Comparison of ENCODE assay signal across 8 mouse cellular contexts in the genomic region with DNA sequence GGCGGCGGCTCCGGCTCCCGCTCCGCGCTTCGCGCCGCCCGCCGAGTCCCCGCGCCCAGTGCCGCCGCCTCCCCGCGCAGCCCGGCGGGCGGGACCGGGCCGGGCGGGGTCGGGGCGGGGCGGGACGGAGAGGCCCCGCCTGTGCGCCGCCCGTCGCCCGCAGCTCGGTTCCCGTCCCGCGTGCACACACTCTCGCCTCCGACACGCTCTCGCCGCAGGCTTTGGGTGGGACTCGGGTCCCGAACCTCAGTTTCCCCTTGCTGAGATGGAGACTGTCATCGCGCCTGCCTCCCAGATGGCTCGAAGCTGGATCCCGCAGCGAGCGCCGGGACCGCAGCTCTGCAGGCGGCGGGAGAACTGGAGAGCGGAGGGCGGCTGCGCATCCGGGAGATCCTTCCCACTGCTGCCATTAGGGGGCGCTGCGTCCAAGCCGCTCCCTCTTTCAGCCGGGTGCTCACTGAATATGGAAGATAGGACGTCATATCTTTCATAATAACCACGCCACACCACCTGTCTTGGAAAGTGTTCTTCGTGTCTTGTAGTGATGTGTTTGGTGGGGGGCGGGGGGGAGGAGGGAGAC. TPM values are rescaled to one million over a fixed set of nuclear protein-coding genes. Genes with fewer than 3 reads are reported as not detected.
DNase-seq lines count a peak whose midpoint lies in the region; ATAC-seq and TF ChIP-seq lines count a peak whose summit lies in the region.

A gene (minus strand): TSS at position 359 of the 580 bp plus-strand sequence.

- no peak for TF ChIP-seq EP300 in heart, postnatal 0 days (IDR thresholded peaks at IDR 0.05; ENCODE audit: low read depth)
- TF ChIP-seq EP300 in stomach, postnatal 0 days (optimal IDR thresholded peaks at IDR 0.05) = no peak

- H3K9me3 ChIP-seq in E14TG2a.4 (ENCODE audit: low read length) = no peaks in the 10 kb centered on the region
- H3K9me3 ChIP-seq in forebrain, embryonic 13.5 days (replicated peaks) = no peaks in the 10 kb centered on the region
- no peaks in the 10 kb centered on the region for H3K9me3 ChIP-seq in heart, postnatal 0 days (replicated peaks; ENCODE audit: control insufficient read depth, low read length)
- H3K9me3 ChIP-seq in liver, embryonic 15.5 days (replicated peaks) = no peaks in the 10 kb centered on the region
- H3K9me3 ChIP-seq in neural tube, embryonic 12.5 days = no peaks in the 10 kb centered on the region
- H3K9me3 ChIP-seq in stomach, postnatal 0 days (ENCODE audit: control insufficient read depth, low read length) = no peaks in the 10 kb centered on the region

- peak within 1 kb of the TSS; percentile 86 for H3K4me2 ChIP-seq in forebrain, embryonic 13.5 days
- peak within 1 kb of the TSS; percentile 86 for H3K4me2 ChIP-seq in heart, postnatal 0 days (ENCODE audit: low read depth, low read length)
- H3K4me2 ChIP-seq in liver, embryonic 15.5 days = peak within 1 kb of the TSS; percentile 80
- peak within 1 kb of the TSS; percentile 87 for H3K4me2 ChIP-seq in neural tube, embryonic 12.5 days (replicated peaks)
- H3K4me2 ChIP-seq in stomach, postnatal 0 days (replicated peaks; ENCODE audit: low read depth) = peak within 1 kb of the TSS; percentile 88

- 0% methylated on average over 52 of the region's 66 CpGs for WGBS in forebrain, embryonic 13.5 days
- WGBS in heart, postnatal 0 days = 2% methylated on average over 57 of the region's 66 CpGs
- WGBS in liver, embryonic 15.5 days (ENCODE audit: insufficient replicate concordance) = under 1% methylated on average over 63 of the region's 66 CpGs
- under 1% methylated on average over 53 of the region's 66 CpGs for WGBS in neural tube, embryonic 12.5 days
- under 1% methylated on average over 52 of the region's 66 CpGs for WGBS in stomach, postnatal 0 days

- peak within 1 kb of the TSS; percentile 85 for H3K4me3 ChIP-seq in E14TG2a.4 (replicated peaks; ENCODE audit: low read length)
- peak within 1 kb of the TSS; percentile 54 for H3K4me3 ChIP-seq in forebrain, embryonic 13.5 days
- peak within 1 kb of the TSS; percentile 55 for H3K4me3 ChIP-seq in heart, postnatal 0 days (ENCODE audit: low read depth, low read length)
- H3K4me3 ChIP-seq in liver, embryonic 15.5 days (replicated peaks) = peak within 1 kb of the TSS; percentile 58
- H3K4me3 ChIP-seq in neural tube, embryonic 12.5 days = peak within 1 kb of the TSS; percentile 55
- H3K4me3 ChIP-seq in stomach, postnatal 0 days (ENCODE audit: low read depth, low read length) = peak within 1 kb of the TSS; percentile 56

- ATAC-seq in cerebellum, adult (ENCODE audit: insufficient number of reproducible peaks, low FRiP score, low TSS enrichment) = peak; percentile 65
- peak; percentile 79 for ATAC-seq in forebrain, embryonic 13.5 days
- ATAC-seq in heart, postnatal 0 days (ENCODE audit: insufficient read depth, low read depth) = peak; percentile 54
- peak; percentile 68 for ATAC-seq in liver, embryonic 15.5 days (ENCODE audit: insufficient read depth)
- ATAC-seq in neural tube, embryonic 12.5 days (ENCODE audit: low FRiP score, low read depth) = peak; percentile 45
- peak; percentile 65 for ATAC-seq in stomach, postnatal 0 days (ENCODE audit: low FRiP score, low TSS enrichment)

- H3K27me3 ChIP-seq in E14TG2a.4 (ENCODE audit: insufficient read depth, low read length) = peaks cover 67% of the 10 kb centered on the region
- H3K27me3 ChIP-seq in forebrain, embryonic 13.5 days = peaks cover 41% of the 10 kb centered on the region
- H3K27me3 ChIP-seq in heart, postnatal 0 days (ENCODE audit: control insufficient read depth, insufficient read depth, low read length) = peaks cover 54% of the 10 kb centered on the region
- H3K27me3 ChIP-seq in liver, embryonic 15.5 days = peaks cover 66% of the 10 kb centered on the region
- peaks cover 30% of the 10 kb centered on the region for H3K27me3 ChIP-seq in neural tube, embryonic 12.5 days (replicated peaks)
- H3K27me3 ChIP-seq in stomach, postnatal 0 days (ENCODE audit: control insufficient read depth, insufficient read depth, low read length) = no peaks in the 10 kb centered on the region; the same call in 1 of the 2 replicates

- peaks cover 44% of the 10 kb centered on the region for H3K4me1 ChIP-seq in E14TG2a.4 (replicated peaks; ENCODE audit: low read depth, low read length)
- peaks cover 7% of the 10 kb centered on the region for H3K4me1 ChIP-seq in forebrain, embryonic 13.5 days
- peaks cover 10% of the 10 kb centered on the region; the same call in 1 of the 2 replicates for H3K4me1 ChIP-seq in heart, postnatal 0 days (ENCODE audit: control insufficient read depth, insufficient read depth)
- peaks cover 28% of the 10 kb centered on the region for H3K4me1 ChIP-seq in liver, embryonic 15.5 days (replicated peaks)
- peaks cover 8% of the 10 kb centered on the region for H3K4me1 ChIP-seq in neural tube, embryonic 12.5 days
- no peaks in the 10 kb centered on the region for H3K4me1 ChIP-seq in stomach, postnatal 0 days (replicated peaks; ENCODE audit: control insufficient read depth, insufficient read depth)

- peak; percentile 53 for DNase-seq in heart, postnatal 0 days (ENCODE audit: low spot score)
- peak; percentile 87 to 88 for DNase-seq in kidney, postnatal 4 days
- DNase-seq in stomach, postnatal 0 days (ENCODE audit: low spot score) = peak; percentile 92

- peak; percentile 62 for TF ChIP-seq CTCF in E14TG2a.4 (conservative IDR thresholded peaks at IDR 0.05; ENCODE audit: low read length)
- TF ChIP-seq CTCF in heart, postnatal 0 days (IDR thresholded peaks at IDR 0.05; ENCODE audit: low read depth) = peak; percentile 70
- peak; percentile 97 for TF ChIP-seq CTCF in stomach, postnatal 0 days (IDR thresholded peaks at IDR 0.05; ENCODE audit: low read depth)

- 0 out of 2 replicates have a peak, but pooled peaks cover 4% of the 10 kb centered on the region for H3K36me3 ChIP-seq in E14TG2a.4 (ENCODE audit: insufficient read depth, low read length)
- no peaks in the 10 kb centered on the region for H3K36me3 ChIP-seq in forebrain, embryonic 13.5 days (ENCODE audit: poor library complexity, severe bottlenecking)
- no peaks in the 10 kb centered on the region for H3K36me3 ChIP-seq in heart, postnatal 0 days (replicated peaks; ENCODE audit: control insufficient read depth, insufficient read depth, low read length)
- H3K36me3 ChIP-seq in liver, embryonic 15.5 days (replicated peaks) = no peaks in the 10 kb centered on the region
- no peaks in the 10 kb centered on the region for H3K36me3 ChIP-seq in neural tube, embryonic 12.5 days
- H3K36me3 ChIP-seq in stomach, postnatal 0 days (ENCODE audit: control insufficient read depth, insufficient read depth, low read length) = no peaks in the 10 kb centered on the region

- H3K9ac ChIP-seq in forebrain, embryonic 13.5 days = peak within 1 kb of the TSS; percentile 74
- H3K9ac ChIP-seq in heart, postnatal 0 days (replicated peaks; ENCODE audit: low read depth, low read length) = peak within 1 kb of the TSS; percentile 17
- H3K9ac ChIP-seq in liver, embryonic 15.5 days = peak within 1 kb of the TSS; percentile 41; the same call in 1 of the 2 replicates
- H3K9ac ChIP-seq in neural tube, embryonic 12.5 days = peak within 1 kb of the TSS; percentile 58
- peak within 1 kb of the TSS; percentile 69 for H3K9ac ChIP-seq in stomach, postnatal 0 days (ENCODE audit: low read length)

- no peak within 1 kb of the TSS for H3K27ac ChIP-seq in forebrain, embryonic 13.5 days
- H3K27ac ChIP-seq in heart, postnatal 0 days (ENCODE audit: low read depth) = no peak within 1 kb of the TSS
- H3K27ac ChIP-seq in liver, embryonic 15.5 days (replicated peaks) = no peak within 1 kb of the TSS
- H3K27ac ChIP-seq in neural tube, embryonic 12.5 days = no peak within 1 kb of the TSS
- H3K27ac ChIP-seq in stomach, postnatal 0 days (replicated peaks) = peak within 1 kb of the TSS; percentile 77

RNA-seq across cellular contexts. Expression of the gene that starts here (rescaled TPM):
- 1.8 TPM in 2 replicates for polyA plus RNA-seq in forebrain, embryonic 13.5 days (2015; fragmentation: Nextera tagmentation; extraction: Ambion mirVana)
- total RNA-seq in heart, postnatal 0 days (2014; rRNA removed; ENCODE audit: low replicate concordance) = 0.70 and 1.6 TPM in 2 replicates
- polyA plus RNA-seq in heart, postnatal 0 days (2015; fragmentation: Nextera tagmentation; extraction: Ambion mirVana) = 0.22 and 0.26 TPM in 2 replicates
- 2.9 and 3.2 TPM in 2 replicates for polyA plus RNA-seq in liver, embryonic 15.5 days (2015; fragmentation: Nextera tagmentation; extraction: Ambion mirVana)
- 12.6 and 18.8 TPM in 2 replicates for polyA plus RNA-seq in neural tube, embryonic 12.5 days (2016; fragmentation: Nextera tagmentation; extraction: Ambion mirVana)
- 16.7 and 17.2 TPM in 2 replicates for polyA plus RNA-seq in stomach, postnatal 0 days (2015; fragmentation: Nextera tagmentation; extraction: Ambion mirVana)

Comparison
In these comparisons a context has a peak if more than half of its experiments do, and no peak if none do; other contexts are left out.
1. H3K9ac ChIP-seq: peak in every context shown above with its lines; median percentile 74 in forebrain, embryonic 13.5 days; 69 in stomach, postnatal 0 days; 58 in neural tube, embryonic 12.5 days; 41 in liver, embryonic 15.5 days; 17 in heart, postnatal 0 days.